Mouse (Mus musculus): ENCODE measurements around the gene Uck2.

DNA sequence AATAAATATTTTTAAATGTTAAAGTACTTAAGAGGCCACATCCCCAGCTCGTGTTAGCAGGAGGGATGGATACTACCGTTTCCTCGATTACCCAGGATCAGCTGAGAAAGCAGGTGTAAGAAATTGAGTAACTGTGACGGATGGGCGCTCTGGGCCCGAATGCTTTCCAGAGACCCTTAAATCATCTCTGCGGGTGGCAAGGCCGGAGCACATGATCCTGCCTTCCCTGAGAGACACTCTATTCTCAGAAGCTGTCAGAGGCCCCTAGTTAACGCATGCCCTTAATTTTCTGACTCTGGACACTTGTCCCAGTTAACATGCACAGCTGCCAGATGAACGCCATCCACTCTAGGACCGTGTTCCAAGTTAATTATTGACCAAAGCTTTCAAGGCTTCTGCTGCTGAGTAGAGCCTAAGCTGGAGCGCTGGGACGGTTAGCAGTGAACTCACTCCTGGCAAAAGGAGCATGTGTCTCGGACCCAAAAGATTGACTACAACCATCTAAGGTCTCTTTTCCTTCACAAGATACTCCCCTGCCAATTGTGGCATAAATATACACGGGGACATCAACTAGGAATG, 28.3 kb downstream of the Uck2 start:
- TF ChIP-seq POLR2A (IDR thresholded peaks at IDR 0.05; ENCODE audit: insufficient read length, low read depth) = no peak
- no peak for TF ChIP-seq POLR2AphosphoS2 (IDR thresholded peaks at IDR 0.05; ENCODE audit: insufficient read length, low read depth)
- no peak for TF ChIP-seq USF1 (IDR thresholded peaks at IDR 0.05; ENCODE audit: low read depth)
- TF ChIP-seq SRF (IDR thresholded peaks at IDR 0.05; ENCODE audit: control insufficient read depth, insufficient read length, low read depth) = no peak
- no peak for TF ChIP-seq MAX (IDR thresholded peaks at IDR 0.05; ENCODE audit: low read depth)
- no peak for TF ChIP-seq E2F4 (IDR thresholded peaks at IDR 0.05; ENCODE audit: insufficient read depth)
- TF ChIP-seq REST (IDR thresholded peaks at IDR 0.05; ENCODE audit: insufficient read depth, insufficient read length) = no peak
- TF ChIP-seq MYOD1 (IDR thresholded peaks at IDR 0.05; ENCODE audit: control insufficient read depth in 1 of 3, insufficient read length in 2 of 3, low read depth in 2 of 3) = no peak
